Mouse (Mus musculus) liver, postnatal 0 days (tissue): ENCODE data around the gene Lyrm7. TPM values are rescaled to one million over a fixed set of nuclear protein-coding genes. Genes with fewer than 3 reads are reported as not detected.

Experiments
- ATAC-seq: fragments of 200-750 bp; cut with Nextera tagmentation; 2 replicates; pipeline ENCODE4 v1.8.0; 2017; ENCODE audit warnings: mild to moderate bottlenecking, moderate library complexity
- DNase-seq: peaks from one replicate; pipeline ENCODE4 v3.0.0-alpha.2; 2016
- H3K27ac ChIP-seq: fragments of 300-500 bp; sonication (generic); 2 replicates; pipeline ENCODE4 v1.5.1; 2014; ENCODE audit warnings: antibody characterized with exemption, moderate library complexity, mild to moderate bottlenecking, low read depth
- H3K27me3 ChIP-seq: fragments of 300-500 bp; sonication (generic); 2 replicates; pipeline ENCODE4 v1.6.1; 2014; ENCODE audit warnings: low read length, control low read depth, mixed read lengths; ENCODE audit not compliant: insufficient read depth
- H3K36me3 ChIP-seq: fragments of 300-500 bp; sonication (generic); replicated peaks from 2 replicates; pipeline ENCODE4 v1.6.1; 2014; ENCODE audit warnings: mild to moderate bottlenecking, control low read depth, low read length, moderate library complexity, mixed read lengths; ENCODE audit not compliant: insufficient read depth
- H3K4me1 ChIP-seq: fragments of 300-500 bp; sonication (generic); 2 replicates; pipeline ENCODE4 v1.6.1; 2014; ENCODE audit warnings: antibody characterized with exemption, mild to moderate bottlenecking, control low read depth; ENCODE audit not compliant: insufficient read depth
- H3K4me2 ChIP-seq: fragments of 300-500 bp; sonication (generic); 2 replicates; pipeline ENCODE4 v1.6.1; 2014; ENCODE audit warnings: low read depth, mild to moderate bottlenecking, low read length, moderate library complexity, mixed read lengths
- H3K4me3 ChIP-seq: fragments of 300-500 bp; sonication (generic); 2 replicates; pipeline ENCODE4 v1.5.1; 2014; ENCODE audit warnings: low read depth, low read length
- H3K9ac ChIP-seq: fragments of 300-500 bp; sonication (generic); replicated peaks from 2 replicates; pipeline ENCODE4 v1.6.1; 2014; ENCODE audit warnings: mild to moderate bottlenecking, moderate library complexity
- H3K9me3 ChIP-seq: fragments of 300-500 bp; sonication (generic); 2 replicates; pipeline ENCODE4 v1.6.1; 2016; ENCODE audit warnings: mild to moderate bottlenecking, control low read depth, low read length, mixed read lengths
- CTCF ChIP-seq: sonication (generic); IDR thresholded peaks from 2 replicates; pipeline ENCODE4 v1.5.1; 2016; ENCODE audit warnings: antibody characterized with exemption, low read depth
- EP300 ChIP-seq: IDR thresholded peaks from 2 replicates; pipeline ENCODE4 v1.6.1; 2016; ENCODE audit warnings: antibody characterized with exemption, low read depth, mild to moderate bottlenecking
- WGBS: fragments of 180-500 bp; shearing (Covaris S2); extraction: QIAGEN DNeasy Blood & Tissue Kit; methylation state at CpG from one replicate; pipeline ENCODE4 v1.1.7; 2014; ENCODE audit not compliant: insufficient replicate concordance; 5-methylcytosine and 5-hydroxymethylcytosine counted together
- polyA plus RNA-seq: library from polyadenylated mRNA; unstranded; fragments of >200 nt; fragmentation: Nextera tagmentation; extraction: Ambion mirVana; gene quantifications from 2 replicates; pipeline ENCODE4 v1.2.1, GENCODE M21; 2015

Lyrm7 gene
- polyA plus RNA-seq, 1 experiment from 2014 or later, result 2.9 TPM

GRCm38 (mm10) chr11:54851656-54852055, 9.1 kb downstream of the Lyrm7 start:
- Histone ChIP-seq H3K4me3 (no peak overlapping the region), H3K4me2 (no peak overlapping the region), H3K36me3 (no peaks in the 10 kb centered on the region), H3K27me3 (no peaks in the 10 kb centered on the region), H3K9ac (no peak overlapping the region), H3K4me1 (no peaks in the 10 kb centered on the region), H3K27ac (no peak overlapping the region), H3K9me3 (no peaks in the 10 kb centered on the region)
- ATAC-seq, result no peak
- no peak for DNase-seq
- 86% methylated on average over 12 of the region's 12 CpGs for WGBS
- TF ChIP-seq EP300 (no peak), CTCF (no peak)

- DNase-seq (no peak), ATAC-seq (no peak)
- TF ChIP-seq EP300 (no peak), CTCF (no peak)
- H3K9me3 ChIP-seq, result no peaks in the 10 kb centered on the region
- peak overlapping the region; percentile 40; the same call in 1 of the 2 replicates for H3K27ac ChIP-seq
- H3K4me1 ChIP-seq, result no peaks in the 10 kb centered on the region
- WGBS, result 44% methylated on average over 10 of the region's 10 CpGs
- no peak overlapping the region for H3K9ac ChIP-seq
- no peak overlapping the region for H3K4me2 ChIP-seq
- H3K36me3 ChIP-seq, result no peaks in the 10 kb centered on the region
- no peak overlapping the region for H3K4me3 ChIP-seq
- H3K27me3 ChIP-seq, result no peaks in the 10 kb centered on the region
These were observed 10.6 kb downstream of the Lyrm7 start for GRCm38 (mm10) chr11:54849961-54850758.

GRCm38 (mm10) chr11:54845470-54846442, 15.0 kb downstream of the Lyrm7 start:
- Histone ChIP-seq H3K36me3 (no peaks in the 10 kb centered on the region), H3K4me3 (no peak overlapping the region), H3K27ac (no peak overlapping the region), H3K4me1 (peaks cover 6% of the 10 kb centered on the region; the same call in 1 of the 2 replicates), H3K9ac (no peak overlapping the region), H3K4me2 (no peak overlapping the region), H3K27me3 (no peaks in the 10 kb centered on the region), H3K9me3 (no peaks in the 10 kb centered on the region)
- ATAC-seq (no peak), DNase-seq (no peak)
- no peak for TF ChIP-seq CTCF
- no peak for TF ChIP-seq EP300
- WGBS, result 62% methylated on average over 8 of the region's 8 CpGs

GRCm38 (mm10) chr11:54844959-54845358, 15.8 kb downstream of the Lyrm7 start:
- DNase-seq, result no peak
- H3K27ac ChIP-seq, result peak overlapping the region; percentile 31; the same call in 1 of the 2 replicates
- H3K4me1 ChIP-seq, result peaks cover 6% of the 10 kb centered on the region; the same call in 1 of the 2 replicates
- ATAC-seq, result no peak
- 44% methylated on average over 5 of the region's 5 CpGs for WGBS
- no peak for TF ChIP-seq EP300
- no peaks in the 10 kb centered on the region for H3K27me3 ChIP-seq
- H3K9ac ChIP-seq, result no peak overlapping the region
- no peak overlapping the region for H3K4me2 ChIP-seq
- no peaks in the 10 kb centered on the region for H3K9me3 ChIP-seq
- H3K4me3 ChIP-seq, result no peak overlapping the region
- H3K36me3 ChIP-seq, result no peaks in the 10 kb centered on the region

GRCm38 (mm10) chr11:54844424-54844823, 16.3 kb downstream of the Lyrm7 start:
- Histone ChIP-seq H3K4me2 (peak overlapping the region; percentile 44), H3K9ac (no peak overlapping the region), H3K4me3 (no peak overlapping the region), H3K27ac (peak overlapping the region; percentile 31; the same call in 1 of the 2 replicates), H3K27me3 (no peaks in the 10 kb centered on the region), H3K36me3 (no peaks in the 10 kb centered on the region), H3K9me3 (no peaks in the 10 kb centered on the region), H3K4me1 (peaks cover 6% of the 10 kb centered on the region; the same call in 1 of the 2 replicates)
- ATAC-seq (no peak), DNase-seq (no peak)
- WGBS, result 22% methylated on average over 9 of the region's 9 CpGs
- TF ChIP-seq CTCF (no peak), EP300 (no peak)

- H3K4me2 ChIP-seq, result no peak overlapping the region
- H3K27me3 ChIP-seq, result no peaks in the 10 kb centered on the region
- WGBS, result 82% methylated on average over 11 of the region's 11 CpGs
- H3K9me3 ChIP-seq, result no peaks in the 10 kb centered on the region
- H3K4me1 ChIP-seq, result peaks cover 6% of the 10 kb centered on the region; the same call in 1 of the 2 replicates
- H3K9ac ChIP-seq, result no peak overlapping the region
- no peak for ATAC-seq
- H3K27ac ChIP-seq, result no peak overlapping the region
- no peaks in the 10 kb centered on the region for H3K36me3 ChIP-seq
- no peak for DNase-seq
- H3K4me3 ChIP-seq, result no peak overlapping the region
- no peak for TF ChIP-seq EP300
- TF ChIP-seq CTCF, result no peak
These were observed 19.8 kb downstream of the Lyrm7 start for GRCm38 (mm10) chr11:54840891-54841290.
